Mouse (Mus musculus) kidney, embryonic 14.5 days (tissue): ENCODE measurements around the gene Rbms1. TPM values are rescaled to one million over a fixed set of nuclear protein-coding genes. Genes with fewer than 3 reads are reported as not detected.

Experiments used
- ATAC-seq: fragments of 200-750 bp; cut with Nextera tagmentation; 2 replicates; pipeline ENCODE4 v1.8.0; 2017; ENCODE audit warnings: moderate number of reproducible peaks, mild to moderate bottlenecking, moderate TSS enrichment, moderate library complexity; ENCODE audit not compliant: low FRiP score, low TSS enrichment
- H3K27ac ChIP-seq: fragments of 300-500 bp; sonication (generic); 2 replicates; pipeline ENCODE4 v1.5.1; 2014; ENCODE audit warnings: low read depth, mild to moderate bottlenecking, low read length, moderate library complexity, mixed read lengths
- H3K27me3 ChIP-seq: fragments of 300-500 bp; sonication (generic); 2 replicates; pipeline ENCODE4 v1.6.1; 2014; ENCODE audit warnings: mild to moderate bottlenecking, low read length; ENCODE audit not compliant: control insufficient read depth, insufficient read depth
- H3K36me3 ChIP-seq: fragments of 300-500 bp; sonication (generic); 2 replicates; pipeline ENCODE4 v1.6.1; 2014; ENCODE audit warnings: low read length, mixed read lengths; ENCODE audit not compliant: control insufficient read depth, insufficient read depth
- H3K4me1 ChIP-seq: fragments of 300-500 bp; sonication (generic); 2 replicates; pipeline ENCODE4 v1.6.1; 2014; ENCODE audit warnings: low read length, mixed read lengths; ENCODE audit not compliant: control insufficient read depth, insufficient read depth
- H3K4me2 ChIP-seq: fragments of 300-500 bp; sonication (generic); replicated peaks from 2 replicates; pipeline ENCODE4 v1.6.1; 2014; ENCODE audit warnings: low read depth, mild to moderate bottlenecking, low read length
- H3K4me3 ChIP-seq: fragments of 300-500 bp; sonication (generic); 2 replicates; pipeline ENCODE4 v1.5.1; 2014; ENCODE audit warnings: mild to moderate bottlenecking, low read length
- H3K9ac ChIP-seq: fragments of 300-500 bp; sonication (generic); 2 replicates; pipeline ENCODE4 v1.6.1; 2014; ENCODE audit warnings: low read depth, mild to moderate bottlenecking, low read length, moderate library complexity
- H3K9me3 ChIP-seq: fragments of 300-500 bp; sonication (generic); 2 replicates; pipeline ENCODE4 v1.6.1; 2016; ENCODE audit warnings: low read length; ENCODE audit not compliant: control insufficient read depth
- WGBS: fragments of 180-500 bp; shearing (Covaris S2); extraction: QIAGEN DNeasy Blood & Tissue Kit; methylation state at CpG from one replicate; pipeline ENCODE4 v1.1.7; 2014; 5-methylcytosine and 5-hydroxymethylcytosine counted together
- polyA plus RNA-seq: library from polyadenylated mRNA; unstranded; fragments of >200 nt; fragmentation: Nextera tagmentation; extraction: Ambion mirVana; gene quantifications from 2 replicates; pipeline ENCODE4 v1.2.1, GENCODE M21; 2014

The Rbms1 gene
- polyA plus RNA-seq, 1 experiment from 2014 or later: 115 TPM

- Histone ChIP-seq H3K4me3 (no peak overlapping the region), H3K27me3 (no peaks in the 10 kb centered on the region), H3K4me1 (peaks cover 16% of the 10 kb centered on the region), H3K9ac (no peak overlapping the region), H3K36me3 (no peaks in the 10 kb centered on the region), H3K9me3 (no peaks in the 10 kb centered on the region), H3K4me2 (no peak overlapping the region), H3K27ac (peak overlapping the region; percentile 12; the same call in 1 of the 2 replicates)
- ATAC-seq: peak; percentile 29
- WGBS: 22% methylated on average over 4 of the region's 4 CpGs
These were observed 79.1 kb downstream of the Rbms1 start for GRCm38 (mm10) chr2:60883931-60884330.

- Histone ChIP-seq H3K9me3 (no peaks in the 10 kb centered on the region), H3K4me3 (no peak overlapping the region), H3K27ac (no peak overlapping the region), H3K27me3 (no peaks in the 10 kb centered on the region), H3K9ac (no peak overlapping the region), H3K4me2 (no peak overlapping the region), H3K36me3 (no peaks in the 10 kb centered on the region; the same call in 1 of the 2 replicates), H3K4me1 (peaks cover 16% of the 10 kb centered on the region)
- WGBS: 52% methylated on average over 3 of the region's 3 CpGs
- no peak for ATAC-seq
These were observed 80.0 kb downstream of the Rbms1 start for GRCm38 (mm10) chr2:60883043-60883365.

DNA sequence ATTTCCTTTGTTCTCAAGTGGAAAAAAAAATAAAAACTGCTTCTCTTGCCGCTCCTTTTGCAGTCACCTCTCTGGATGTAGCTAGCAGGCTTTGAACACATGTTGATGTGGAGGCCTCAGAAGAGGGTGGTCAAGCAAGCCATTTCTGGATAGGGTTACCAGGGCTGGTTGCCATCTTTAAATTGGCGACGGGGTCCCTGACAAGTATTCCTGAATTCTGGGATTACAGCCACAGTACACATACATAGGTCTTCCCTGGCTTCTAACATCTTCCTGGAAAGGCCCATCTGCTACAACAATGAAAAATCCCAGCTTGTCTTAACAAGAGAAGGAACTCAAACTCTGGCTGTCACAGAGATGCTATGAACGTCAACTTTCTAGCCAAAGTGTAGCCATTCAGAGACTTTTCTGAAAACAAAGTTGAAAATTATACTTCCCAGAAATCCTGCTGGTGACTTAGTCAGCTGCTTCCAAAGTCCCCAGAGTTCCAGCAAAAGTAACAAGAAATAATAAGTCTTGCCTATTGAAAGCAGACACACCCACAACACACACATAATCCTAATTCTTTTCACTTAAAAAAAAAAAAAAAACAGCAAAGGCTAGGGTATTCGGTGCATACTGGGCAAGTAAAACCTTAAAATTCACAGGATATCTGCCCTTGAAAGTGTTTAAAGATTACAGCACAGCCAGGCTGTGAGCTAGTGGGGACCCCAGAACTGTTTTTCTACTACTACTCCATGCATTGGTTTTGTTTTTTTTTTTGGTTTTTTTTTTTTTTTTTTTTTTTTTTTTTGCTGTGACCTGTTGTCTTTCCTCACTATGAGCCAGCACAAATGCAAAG, 80.6 kb downstream of the Rbms1 start:
- Histone ChIP-seq H3K4me1 (peaks cover 20% of the 10 kb centered on the region), H3K27me3 (no peaks in the 10 kb centered on the region), H3K4me2 (no peak overlapping the region), H3K9ac (no peak overlapping the region), H3K9me3 (no peaks in the 10 kb centered on the region), H3K27ac (peak overlapping the region; percentile 80; the same call in 1 of the 2 replicates), H3K36me3 (no peaks in the 10 kb centered on the region; the same call in 1 of the 2 replicates), H3K4me3 (no peak overlapping the region)
- ATAC-seq: no peak
- WGBS: 48% methylated on average over 5 of the region's 5 CpGs

GRCm38 (mm10) chr2:60881571-60882041, 81.4 kb downstream of the Rbms1 start:
- ATAC-seq: no peak; the same call in 1 of the 2 replicates
- Histone ChIP-seq H3K27ac (peak overlapping the region; percentile 80), H3K4me3 (peak overlapping the region; percentile 94), H3K9me3 (no peaks in the 10 kb centered on the region), H3K27me3 (no peaks in the 10 kb centered on the region), H3K9ac (peak overlapping the region; percentile 97), H3K4me2 (peak overlapping the region; percentile 85), H3K36me3 (no peaks in the 10 kb centered on the region; the same call in 1 of the 2 replicates), H3K4me1 (peaks cover 28% of the 10 kb centered on the region)
- 2% methylated on average over 17 of the region's 27 CpGs for WGBS

- Histone ChIP-seq H3K4me2 (peak overlapping the region; percentile 85), H3K9ac (peak overlapping the region; percentile 97), H3K27ac (peak overlapping the region; percentile 94), H3K9me3 (no peaks in the 10 kb centered on the region), H3K4me3 (peak overlapping the region; percentile 94), H3K4me1 (peaks cover 31% of the 10 kb centered on the region), H3K27me3 (no peaks in the 10 kb centered on the region), H3K36me3 (no peaks in the 10 kb centered on the region; the same call in 1 of the 2 replicates)
- under 1% methylated on average over 77 of the region's 104 CpGs for WGBS
- ATAC-seq: peak; percentile 89
These were observed 82.0 kb downstream of the Rbms1 start for GRCm38 (mm10) chr2:60880789-60881570.

DNA sequence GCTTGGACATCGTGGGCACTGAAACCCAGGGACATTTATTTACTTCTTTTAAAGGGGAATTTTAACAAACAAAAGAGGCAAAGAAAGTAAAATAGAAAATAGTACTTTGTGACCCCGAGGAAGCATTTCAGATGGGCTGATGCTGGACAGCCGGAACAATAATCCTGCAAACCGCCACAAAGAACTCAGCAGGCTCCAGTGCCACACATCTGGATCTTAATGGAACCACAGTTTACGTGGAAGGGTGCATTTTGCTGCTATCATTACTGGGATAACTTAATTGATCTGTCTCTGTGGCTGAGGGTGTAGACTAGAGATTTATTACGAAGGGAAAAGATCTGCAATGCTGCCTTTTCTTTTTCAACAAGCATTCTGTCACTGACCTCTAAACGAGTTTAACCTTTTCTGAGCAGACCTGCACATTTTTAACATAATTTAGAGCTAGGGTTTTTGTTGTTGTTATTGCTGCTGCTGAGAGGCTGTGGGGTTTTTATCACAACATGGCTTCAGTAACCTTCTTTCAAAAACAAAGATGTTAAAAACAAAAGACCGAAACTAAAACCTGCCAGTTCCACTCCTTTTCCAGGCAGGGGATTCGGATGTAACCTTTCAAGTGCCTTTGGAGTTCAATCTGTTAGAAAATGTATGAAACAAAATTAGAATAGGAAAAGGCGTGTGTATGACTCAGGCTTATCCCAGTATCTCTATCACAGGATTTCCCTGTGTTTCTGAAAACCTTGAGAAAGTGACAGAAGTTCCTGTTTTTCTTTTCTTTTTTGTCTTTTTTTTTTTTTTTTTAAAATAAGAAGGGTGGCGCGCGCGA, 82.8 kb downstream of the Rbms1 start:
- Histone ChIP-seq H3K4me2 (peak overlapping the region; percentile 85), H3K4me3 (peak overlapping the region; percentile 94), H3K36me3 (no peaks in the 10 kb centered on the region; the same call in 1 of the 2 replicates), H3K9ac (peak overlapping the region; percentile 97), H3K9me3 (no peaks in the 10 kb centered on the region), H3K4me1 (peaks cover 31% of the 10 kb centered on the region), H3K27me3 (no peaks in the 10 kb centered on the region), H3K27ac (peak overlapping the region; percentile 94; the same call in 1 of the 2 replicates)
- 3% methylated on average over 14 of the region's 14 CpGs for WGBS
- no peak for ATAC-seq

GRCm38 (mm10) chr2:60879141-60879818, 83.7 kb downstream of the Rbms1 start:
- Histone ChIP-seq H3K9me3 (no peaks in the 10 kb centered on the region), H3K9ac (peak overlapping the region; percentile 97; the same call in 1 of the 2 replicates), H3K4me1 (peaks cover 28% of the 10 kb centered on the region), H3K4me2 (peak overlapping the region; percentile 85), H3K4me3 (peak overlapping the region; percentile 94; the same call in 1 of the 2 replicates), H3K27ac (no peak overlapping the region), H3K27me3 (no peaks in the 10 kb centered on the region), H3K36me3 (no peaks in the 10 kb centered on the region; the same call in 1 of the 2 replicates)
- 76% methylated on average over 5 of the region's 5 CpGs for WGBS
- no peak for ATAC-seq
